Mouse (Mus musculus): ENCODE measurements at regions not wholly inside any gene's neighbourhood (a gene's known extent, or its start where the extent isn't known, plus 50 kb on each side); places are given as distances from the start of the nearest gene placed in this dataset.

GRCm38 (mm10) chr1:75997222-75997621, 451.2 kb downstream of the Slc4a3 start:
- Histone ChIP-seq H3K4me1 (ENCODE audit: insufficient read depth) (no peaks in the 10 kb centered on the region), H3K9ac (replicated peaks) (no peak overlapping the region), H3K27me3 (ENCODE audit: insufficient read depth, low read length) (no peaks in the 10 kb centered on the region), H3K36me3 (replicated peaks; ENCODE audit: insufficient read depth, low read length) (no peaks in the 10 kb centered on the region), H3K4me2 (ENCODE audit: low read depth, low read length) (no peak overlapping the region), H3K4me3 (ENCODE audit: low read depth, low read length) (no peak overlapping the region), H3K27ac (ENCODE audit: low read depth) (no peak overlapping the region), H3K9me3 (ENCODE audit: low read length) (no peaks in the 10 kb centered on the region)
- TF ChIP-seq CTCF (IDR thresholded peaks at IDR 0.05; ENCODE audit: low read depth): no peak
- no peak for TF ChIP-seq EP300 (IDR thresholded peaks at IDR 0.05; ENCODE audit: low read depth)
- DNase-seq (no peak), ATAC-seq (no peak)
- WGBS (ENCODE audit: insufficient replicate concordance): 66% methylated on average over 3 of the region's 3 CpGs

GRCm38 (mm10) chr1:76001124-76001523, 455.1 kb downstream of the Slc4a3 start:
- DNase-seq (no peak), ATAC-seq (no peak)
- no peak overlapping the region for H3K4me2 ChIP-seq (ENCODE audit: low read depth, low read length)
- no peaks in the 10 kb centered on the region for H3K27me3 ChIP-seq (ENCODE audit: insufficient read depth, low read length)
- H3K36me3 ChIP-seq (replicated peaks; ENCODE audit: insufficient read depth, low read length): no peaks in the 10 kb centered on the region
- no peaks in the 10 kb centered on the region for H3K4me1 ChIP-seq (ENCODE audit: insufficient read depth)
- H3K9ac ChIP-seq (replicated peaks): no peak overlapping the region
- H3K27ac ChIP-seq (ENCODE audit: low read depth): no peak overlapping the region
- TF ChIP-seq CTCF (IDR thresholded peaks at IDR 0.05; ENCODE audit: low read depth): no peak
- no peak for TF ChIP-seq EP300 (IDR thresholded peaks at IDR 0.05; ENCODE audit: low read depth)
- no peak overlapping the region for H3K4me3 ChIP-seq (ENCODE audit: low read depth, low read length)
- no peaks in the 10 kb centered on the region for H3K9me3 ChIP-seq (ENCODE audit: low read length)
- WGBS (ENCODE audit: insufficient replicate concordance): 82% methylated on average over 9 of the region's 9 CpGs

GRCm38 (mm10) chr1:76009601-76010000, 463.5 kb downstream of the Slc4a3 start:
- no peak overlapping the region for H3K4me2 ChIP-seq (ENCODE audit: low read depth, low read length)
- DNase-seq: no peak
- H3K4me3 ChIP-seq (ENCODE audit: low read depth, low read length): no peak overlapping the region
- 0 out of 2 replicates have a peak, but pooled peaks cover 5% of the 10 kb centered on the region for H3K4me1 ChIP-seq (ENCODE audit: insufficient read depth)
- no peaks in the 10 kb centered on the region for H3K27me3 ChIP-seq (ENCODE audit: insufficient read depth, low read length)
- H3K9ac ChIP-seq (replicated peaks): no peak overlapping the region
- H3K36me3 ChIP-seq (replicated peaks; ENCODE audit: insufficient read depth, low read length): no peaks in the 10 kb centered on the region
- H3K27ac ChIP-seq (ENCODE audit: low read depth): no peak overlapping the region
- 18% methylated on average over 3 of the region's 3 CpGs for WGBS (ENCODE audit: insufficient replicate concordance)
- no peak for ATAC-seq
- TF ChIP-seq CTCF (IDR thresholded peaks at IDR 0.05; ENCODE audit: low read depth): no peak
- no peak for TF ChIP-seq EP300 (IDR thresholded peaks at IDR 0.05; ENCODE audit: low read depth)
- H3K9me3 ChIP-seq (ENCODE audit: low read length): no peaks in the 10 kb centered on the region

DNA sequence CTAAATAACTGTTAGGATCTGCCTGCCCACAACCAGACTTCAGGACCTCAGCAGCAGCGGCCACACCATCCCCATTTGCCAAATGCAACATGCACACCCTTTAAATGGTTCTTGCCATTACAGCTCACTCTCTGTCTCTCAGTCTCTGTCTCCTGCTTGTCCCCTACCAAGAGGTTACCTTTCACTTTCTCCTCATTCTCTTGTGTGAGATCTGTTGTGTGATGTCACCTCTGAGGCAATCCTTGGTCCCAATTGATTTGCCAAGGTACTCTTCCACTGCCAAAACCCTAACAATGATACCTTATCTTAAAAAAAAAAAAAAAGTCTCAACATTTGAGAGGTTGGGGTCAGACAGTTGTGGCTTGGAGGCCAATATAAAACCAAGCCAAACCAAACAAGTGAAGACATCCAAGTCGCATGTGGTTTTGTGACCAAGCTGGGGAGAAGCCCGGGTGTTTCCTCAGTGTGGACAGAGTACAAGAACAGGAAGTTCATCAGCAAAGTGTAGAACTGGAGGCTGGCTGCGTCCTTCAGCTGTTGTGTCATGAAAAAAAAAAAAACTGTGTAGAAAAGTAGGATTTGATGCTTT, 464.2 kb downstream of the Slc4a3 start:
- Histone ChIP-seq H3K9ac (replicated peaks) (no peak overlapping the region), H3K4me3 (ENCODE audit: low read depth, low read length) (no peak overlapping the region), H3K4me1 (ENCODE audit: insufficient read depth) (0 out of 2 replicates have a peak, but pooled peaks cover 5% of the 10 kb centered on the region), H3K9me3 (ENCODE audit: low read length) (no peaks in the 10 kb centered on the region), H3K36me3 (replicated peaks; ENCODE audit: insufficient read depth, low read length) (no peaks in the 10 kb centered on the region), H3K4me2 (ENCODE audit: low read depth, low read length) (no peak overlapping the region), H3K27me3 (ENCODE audit: insufficient read depth, low read length) (no peaks in the 10 kb centered on the region), H3K27ac (ENCODE audit: low read depth) (no peak overlapping the region)
- peak; percentile 71; the same call in 1 of the 2 replicates for ATAC-seq
- WGBS (ENCODE audit: insufficient replicate concordance): 27% methylated on average over 4 of the region's 4 CpGs
- TF ChIP-seq EP300 (IDR thresholded peaks at IDR 0.05; ENCODE audit: low read depth): 0 out of 2 replicates have a peak, but pooled peaks have one; percentile 24
- no peak for TF ChIP-seq CTCF (IDR thresholded peaks at IDR 0.05; ENCODE audit: low read depth)
- DNase-seq: peak; percentile 17

DNA sequence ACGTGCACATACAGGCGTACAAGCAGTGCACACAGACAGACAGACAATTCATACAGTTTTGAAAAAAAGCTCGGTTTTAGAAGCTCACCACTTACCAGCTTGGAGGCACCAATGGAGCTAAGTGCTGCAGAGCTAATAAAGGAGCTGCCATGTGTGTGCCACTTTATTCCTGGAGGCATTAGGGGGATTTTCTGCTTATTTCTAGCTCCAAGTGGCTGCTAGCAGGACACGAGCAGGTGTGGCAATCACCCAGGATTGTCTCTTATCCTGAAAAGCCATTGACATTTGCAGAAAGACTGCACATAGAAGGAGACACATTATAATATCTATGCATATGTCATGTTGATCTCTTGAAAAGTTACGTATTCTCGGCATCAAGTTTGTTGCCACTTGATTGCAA, 472.5 kb downstream of the Slc4a3 start:
- Histone ChIP-seq H3K36me3 (replicated peaks; ENCODE audit: insufficient read depth, low read length) (no peaks in the 10 kb centered on the region), H3K4me1 (ENCODE audit: insufficient read depth) (no peaks in the 10 kb centered on the region), H3K9me3 (ENCODE audit: low read length) (no peaks in the 10 kb centered on the region), H3K4me3 (ENCODE audit: low read depth, low read length) (no peak overlapping the region), H3K27ac (ENCODE audit: low read depth) (no peak overlapping the region), H3K4me2 (ENCODE audit: low read depth, low read length) (no peak overlapping the region), H3K27me3 (ENCODE audit: insufficient read depth, low read length) (no peaks in the 10 kb centered on the region), H3K9ac (replicated peaks) (no peak overlapping the region)
- 61% methylated on average over 6 of the region's 6 CpGs for WGBS (ENCODE audit: insufficient replicate concordance)
- no peak for ATAC-seq
- DNase-seq: no peak
- TF ChIP-seq CTCF (IDR thresholded peaks at IDR 0.05; ENCODE audit: low read depth) (no peak), EP300 (IDR thresholded peaks at IDR 0.05; ENCODE audit: low read depth) (no peak)

- Histone ChIP-seq H3K36me3 (replicated peaks; ENCODE audit: insufficient read depth, low read length) (no peaks in the 10 kb centered on the region), H3K9me3 (ENCODE audit: low read length) (no peaks in the 10 kb centered on the region), H3K4me1 (ENCODE audit: insufficient read depth) (no peaks in the 10 kb centered on the region), H3K9ac (replicated peaks) (no peak overlapping the region), H3K27me3 (ENCODE audit: insufficient read depth, low read length) (no peaks in the 10 kb centered on the region), H3K4me3 (ENCODE audit: low read depth, low read length) (no peak overlapping the region), H3K4me2 (ENCODE audit: low read depth, low read length) (no peak overlapping the region; the same call in 1 of the 2 replicates), H3K27ac (ENCODE audit: low read depth) (no peak overlapping the region)
- ATAC-seq (no peak), DNase-seq (no peak)
- no peak for TF ChIP-seq CTCF (IDR thresholded peaks at IDR 0.05; ENCODE audit: low read depth)
- 53% methylated on average over 11 of the region's 11 CpGs for WGBS (ENCODE audit: insufficient replicate concordance)
Observed at GRCm38 (mm10) chr1:76019071-76019470, 473.0 kb downstream of the Slc4a3 start.

Data from liver, postnatal 0 days (tissue).